Mouse (Mus musculus): ENCODE measurements around the gene Naglu. TPM values are rescaled to one million over a fixed set of nuclear protein-coding genes. Genes with fewer than 3 reads are reported as not detected.
A peak's percentile ranks its signal among the peaks of the same experiment; 100 is the strongest.

The Naglu gene
- total and polyA plus RNA-seq, 2 experiments from 2014 or later, result 12.6 to 14.9 TPM

DNA sequence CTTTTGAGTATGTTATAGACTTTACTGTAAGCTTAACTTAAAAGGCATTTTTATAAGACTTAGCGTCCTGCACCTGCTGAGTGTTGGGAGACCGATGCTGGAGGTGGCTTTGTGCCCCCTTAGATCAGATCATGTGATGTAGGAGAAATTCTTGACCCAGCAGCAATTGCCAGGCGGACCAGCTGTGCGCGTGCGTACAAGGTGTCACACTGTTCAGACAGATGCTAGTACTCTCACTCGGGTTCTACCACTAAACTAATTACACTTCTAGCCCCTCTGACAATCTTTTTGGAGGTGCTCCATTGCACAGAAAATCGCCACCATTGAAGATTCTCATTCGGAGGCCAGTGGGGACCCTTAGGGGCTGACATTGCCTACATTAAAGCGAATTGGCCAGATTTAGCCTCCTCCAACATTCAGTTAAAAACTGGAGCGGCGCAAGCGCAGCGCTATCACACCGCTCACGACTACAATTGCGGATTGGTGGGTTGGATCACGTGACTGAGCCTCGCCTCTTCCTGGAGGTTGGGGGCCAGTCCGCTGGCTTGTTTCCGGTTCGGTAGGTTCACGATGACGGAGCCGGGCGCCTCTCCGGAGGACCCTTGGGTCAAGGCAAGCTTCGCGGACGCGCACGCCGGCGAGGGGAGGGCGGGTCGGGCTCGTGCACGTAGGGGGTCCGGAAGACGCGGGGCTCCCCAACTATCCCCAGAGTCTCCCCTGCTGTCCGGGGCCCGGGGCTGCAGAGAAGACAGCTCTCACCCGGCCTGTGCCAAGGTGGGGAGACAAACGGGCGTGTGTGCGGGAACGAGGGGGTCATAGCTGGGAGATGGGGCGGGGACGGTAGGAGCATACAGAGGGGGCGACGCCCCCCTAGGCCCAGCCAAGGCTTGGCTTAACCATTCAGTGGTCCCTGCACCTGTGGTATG lies 17.2 kb downstream of the Naglu start, which contains the start of gene Mlx:
Gene Mlx, plus strand, starts transcription at position 522 of the 926 bp plus-strand sequence.
- H3K4me3 ChIP-seq (ENCODE audit: low read depth, low read length), result peak within 1 kb of the TSS; percentile 75
- peak within 1 kb of the TSS; percentile 94 for H3K4me2 ChIP-seq (ENCODE audit: low read depth)
- peak within 1 kb of the TSS; percentile 86 for H3K27ac ChIP-seq (ENCODE audit: low read depth, low read length)
- peaks cover 50% of the 10 kb centered on the region for H3K36me3 ChIP-seq (ENCODE audit: insufficient read depth)
- peak; percentile 83 for ATAC-seq
- no peaks in the 10 kb centered on the region for H3K27me3 ChIP-seq (ENCODE audit: insufficient read depth, low read length)
- DNase-seq, result peak; percentile 96
- peak within 1 kb of the TSS; percentile 81 for H3K9ac ChIP-seq
- 2% methylated on average over 52 of the region's 52 CpGs for WGBS
- H3K4me1 ChIP-seq (ENCODE audit: insufficient read depth), result peaks cover 12% of the 10 kb centered on the region
- H3K9me3 ChIP-seq (ENCODE audit: low read length), result no peaks in the 10 kb centered on the region
- TF ChIP-seq CTCF (IDR thresholded peaks at IDR 0.05; ENCODE audit: low read depth), result 0 out of 2 replicates have a peak, but pooled peaks have one; percentile 2

DNA sequence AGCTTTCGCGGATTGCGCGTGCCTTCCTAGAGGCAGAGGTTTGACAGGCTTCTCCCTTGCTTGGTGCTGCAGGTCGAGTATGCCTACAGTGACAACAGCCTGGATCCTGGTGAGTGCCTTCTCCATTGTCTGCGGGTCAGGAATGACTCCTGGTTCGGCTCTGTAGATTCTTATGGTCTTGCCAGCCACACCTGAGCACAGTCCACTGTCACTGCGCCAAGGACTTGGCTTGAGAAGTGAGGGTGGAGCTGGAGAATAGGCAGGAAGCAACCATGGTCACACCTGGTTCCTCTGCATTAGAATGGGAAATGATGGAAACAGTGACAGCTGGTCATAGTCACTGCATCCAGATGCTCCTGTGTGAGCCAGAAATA lies 17.9 kb downstream of the Naglu start:
- Histone ChIP-seq H3K4me3 (ENCODE audit: low read depth, low read length) (peak overlapping the region; percentile 75), H3K27me3 (ENCODE audit: insufficient read depth, low read length) (no peaks in the 10 kb centered on the region), H3K4me1 (ENCODE audit: insufficient read depth) (peaks cover 12% of the 10 kb centered on the region), H3K4me2 (ENCODE audit: low read depth) (peak overlapping the region; percentile 94), H3K9me3 (ENCODE audit: low read length) (no peaks in the 10 kb centered on the region), H3K9ac (peak overlapping the region; percentile 81), H3K36me3 (ENCODE audit: insufficient read depth) (peaks cover 57% of the 10 kb centered on the region), H3K27ac (ENCODE audit: low read depth, low read length) (peak overlapping the region; percentile 86)
- ATAC-seq (no peak), DNase-seq (no peak)
- WGBS, result 11% methylated on average over 8 of the region's 8 CpGs
- no peak for TF ChIP-seq CTCF (IDR thresholded peaks at IDR 0.05; ENCODE audit: low read depth)

DNA sequence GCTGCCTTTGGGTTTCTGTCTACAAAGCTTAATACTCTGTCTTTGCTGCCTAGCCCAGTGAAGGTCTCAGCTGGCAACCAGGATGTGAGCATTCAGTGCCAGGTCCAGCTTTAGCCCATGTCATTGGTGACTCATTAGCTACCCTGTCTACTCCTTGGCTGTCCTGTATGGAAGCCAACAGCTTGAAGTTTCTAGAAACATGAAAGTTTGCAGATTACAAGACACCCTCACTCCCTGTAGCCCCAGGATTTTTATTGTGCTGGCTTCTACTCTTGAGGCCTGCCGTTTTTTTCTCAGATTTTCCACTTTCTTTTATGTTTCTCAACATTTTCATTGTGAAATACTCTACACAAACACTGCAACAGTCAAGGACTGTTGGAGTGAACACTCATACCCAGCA lies 20.1 kb downstream of the Naglu start:
- peaks cover 5% of the 10 kb centered on the region for H3K4me1 ChIP-seq (ENCODE audit: insufficient read depth)

DNA sequence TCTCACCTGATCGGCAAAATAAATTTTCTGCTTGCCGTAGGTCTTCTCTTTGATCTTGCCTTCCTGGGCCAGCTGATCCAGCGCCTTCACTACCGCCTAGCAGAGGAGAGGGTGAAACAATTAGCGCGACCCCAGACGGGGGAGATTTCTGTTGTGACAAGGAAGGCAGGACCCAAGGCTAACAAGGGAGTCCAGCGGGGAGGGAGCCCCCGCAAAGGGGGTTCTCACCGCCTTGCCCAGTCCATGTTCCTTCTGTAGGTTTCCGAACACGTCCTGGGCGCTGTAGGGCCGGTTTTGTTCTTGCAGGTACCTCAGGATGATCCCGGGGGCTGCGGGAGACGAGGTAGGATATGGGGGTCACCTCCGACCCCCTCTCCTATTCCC lies 25.1 kb downstream of the Naglu start:
- ATAC-seq, result peak; percentile 21
- H3K9ac ChIP-seq, result peak overlapping the region; percentile 57
- 1% methylated on average over 18 of the region's 18 CpGs for WGBS
- peak overlapping the region; percentile 81 for H3K27ac ChIP-seq (ENCODE audit: low read depth, low read length)
- no peaks in the 10 kb centered on the region; the same call in 1 of the 2 replicates for H3K4me1 ChIP-seq (ENCODE audit: insufficient read depth)
- peaks cover 73% of the 10 kb centered on the region for H3K36me3 ChIP-seq (ENCODE audit: insufficient read depth)
- no peak for DNase-seq
- H3K4me3 ChIP-seq (ENCODE audit: low read depth, low read length), result peak overlapping the region; percentile 56
- no peaks in the 10 kb centered on the region for H3K27me3 ChIP-seq (ENCODE audit: insufficient read depth, low read length)
- peak overlapping the region; percentile 79 for H3K4me2 ChIP-seq (ENCODE audit: low read depth)
- no peak for TF ChIP-seq CTCF (IDR thresholded peaks at IDR 0.05; ENCODE audit: low read depth)
- no peaks in the 10 kb centered on the region for H3K9me3 ChIP-seq (ENCODE audit: low read length)

More for the DNA sequence above, 20.1 kb downstream of the Naglu start:
- no peak for TF ChIP-seq CTCF (IDR thresholded peaks at IDR 0.05; ENCODE audit: low read depth)
- ATAC-seq (no peak), DNase-seq (no peak)
- Histone ChIP-seq H3K9ac (no peak overlapping the region), H3K9me3 (ENCODE audit: low read length) (no peaks in the 10 kb centered on the region), H3K27ac (ENCODE audit: low read depth, low read length) (no peak overlapping the region), H3K27me3 (ENCODE audit: insufficient read depth, low read length) (no peaks in the 10 kb centered on the region), H3K4me2 (ENCODE audit: low read depth) (no peak overlapping the region), H3K4me3 (ENCODE audit: low read depth, low read length) (no peak overlapping the region), H3K36me3 (ENCODE audit: insufficient read depth) (peaks cover 65% of the 10 kb centered on the region)
- 85% methylated on average over 1 of the region's 1 CpGs for WGBS

DNA sequence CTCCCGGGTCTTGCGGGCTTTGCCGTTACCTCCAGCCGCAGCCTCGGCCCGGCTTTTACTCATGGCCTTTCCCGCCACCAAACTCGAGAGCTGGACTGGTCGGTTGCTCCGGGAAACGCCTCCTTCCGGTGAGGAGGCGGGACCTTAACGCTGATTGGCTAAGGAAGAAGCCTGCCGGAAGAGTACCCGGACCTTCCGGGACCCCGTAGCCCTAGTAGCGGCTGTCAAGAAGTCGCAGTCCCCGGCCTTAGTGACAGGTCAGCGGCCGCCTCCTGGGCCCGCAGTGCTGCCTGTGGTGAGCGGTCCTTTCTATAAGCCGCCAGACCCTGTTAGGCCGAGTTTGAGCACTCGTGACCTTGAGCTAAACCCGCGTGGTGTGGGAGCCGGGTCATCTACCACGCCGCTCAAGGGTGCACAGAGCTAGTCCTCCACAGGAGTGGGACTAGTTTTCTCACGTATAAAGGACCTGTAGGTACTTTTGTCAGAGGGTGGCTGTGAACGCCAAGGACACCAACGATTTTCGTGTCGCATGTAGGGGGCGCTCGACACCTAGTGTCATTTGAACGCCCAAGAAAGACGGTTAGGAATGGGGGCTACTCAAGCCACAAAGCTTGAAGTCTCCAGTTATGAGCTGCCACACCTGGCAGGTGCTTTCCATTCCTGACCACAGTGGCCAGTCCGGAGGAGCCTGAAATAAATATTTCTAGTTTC lies 25.7 kb downstream of the Naglu start, which contains the start of gene Psmc3ip:
Gene Psmc3ip, minus strand, starts transcription at position 123 of the 711 bp plus-strand sequence.
- peak within 1 kb of the TSS; percentile 79 for H3K4me2 ChIP-seq (ENCODE audit: low read depth)
- H3K9me3 ChIP-seq (ENCODE audit: low read length), result no peaks in the 10 kb centered on the region
- no peaks in the 10 kb centered on the region; the same call in 1 of the 2 replicates for H3K4me1 ChIP-seq (ENCODE audit: insufficient read depth)
- peak within 1 kb of the TSS; percentile 56 for H3K4me3 ChIP-seq (ENCODE audit: low read depth, low read length)
- ATAC-seq (peak; percentile 99), DNase-seq (peak; percentile 94)
- H3K27me3 ChIP-seq (ENCODE audit: insufficient read depth, low read length), result no peaks in the 10 kb centered on the region
- under 1% methylated on average over 43 of the region's 43 CpGs for WGBS
- TF ChIP-seq CTCF (IDR thresholded peaks at IDR 0.05; ENCODE audit: low read depth), result peak; percentile 86
- peak within 1 kb of the TSS; percentile 57 for H3K9ac ChIP-seq
- peak within 1 kb of the TSS; percentile 81 for H3K27ac ChIP-seq (ENCODE audit: low read depth, low read length)
- peaks cover 73% of the 10 kb centered on the region for H3K36me3 ChIP-seq (ENCODE audit: insufficient read depth)

DNA sequence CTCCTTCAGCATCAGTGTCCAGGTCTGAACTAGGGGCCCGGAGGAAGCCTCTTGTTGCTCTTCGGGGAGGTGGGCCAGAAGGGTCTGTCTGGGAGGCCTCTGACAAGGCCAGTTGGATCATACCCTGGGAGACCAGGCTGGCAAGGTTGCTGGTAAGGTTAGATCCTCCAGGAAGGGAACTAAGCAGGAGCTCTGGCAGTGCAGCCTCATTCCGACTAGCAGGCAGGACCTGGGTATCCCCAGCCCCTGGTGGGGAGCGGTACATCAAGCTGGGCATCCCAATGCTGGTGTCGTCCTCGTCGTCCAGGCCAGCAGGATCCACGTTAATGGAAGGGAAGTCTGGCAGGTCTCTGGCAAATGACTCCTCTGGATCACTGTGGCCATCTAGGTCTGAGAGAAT lies 28.4 kb downstream of the Naglu start:
- Histone ChIP-seq H3K4me2 (ENCODE audit: low read depth) (no peak overlapping the region), H3K27me3 (ENCODE audit: insufficient read depth, low read length) (no peaks in the 10 kb centered on the region), H3K27ac (ENCODE audit: low read depth, low read length) (no peak overlapping the region), H3K9me3 (ENCODE audit: low read length) (no peaks in the 10 kb centered on the region), H3K9ac (no peak overlapping the region), H3K4me3 (ENCODE audit: low read depth, low read length) (no peak overlapping the region), H3K4me1 (ENCODE audit: insufficient read depth) (no peaks in the 10 kb centered on the region; the same call in 1 of the 2 replicates), H3K36me3 (ENCODE audit: insufficient read depth) (peaks cover 73% of the 10 kb centered on the region)
- TF ChIP-seq CTCF (IDR thresholded peaks at IDR 0.05; ENCODE audit: low read depth), result no peak
- DNase-seq (no peak), ATAC-seq (no peak)
- 92% methylated on average over 8 of the region's 8 CpGs for WGBS
